Mouse (Mus musculus): Measurements from ENCODE around the gene Cyp26c1. TPM values are rescaled to one million over a fixed set of nuclear protein-coding genes. Genes with fewer than 3 reads are reported as not detected.

Gene Cyp26c1
- total RNA-seq, 2 experiments from 2014 or later = not detected

DNA sequence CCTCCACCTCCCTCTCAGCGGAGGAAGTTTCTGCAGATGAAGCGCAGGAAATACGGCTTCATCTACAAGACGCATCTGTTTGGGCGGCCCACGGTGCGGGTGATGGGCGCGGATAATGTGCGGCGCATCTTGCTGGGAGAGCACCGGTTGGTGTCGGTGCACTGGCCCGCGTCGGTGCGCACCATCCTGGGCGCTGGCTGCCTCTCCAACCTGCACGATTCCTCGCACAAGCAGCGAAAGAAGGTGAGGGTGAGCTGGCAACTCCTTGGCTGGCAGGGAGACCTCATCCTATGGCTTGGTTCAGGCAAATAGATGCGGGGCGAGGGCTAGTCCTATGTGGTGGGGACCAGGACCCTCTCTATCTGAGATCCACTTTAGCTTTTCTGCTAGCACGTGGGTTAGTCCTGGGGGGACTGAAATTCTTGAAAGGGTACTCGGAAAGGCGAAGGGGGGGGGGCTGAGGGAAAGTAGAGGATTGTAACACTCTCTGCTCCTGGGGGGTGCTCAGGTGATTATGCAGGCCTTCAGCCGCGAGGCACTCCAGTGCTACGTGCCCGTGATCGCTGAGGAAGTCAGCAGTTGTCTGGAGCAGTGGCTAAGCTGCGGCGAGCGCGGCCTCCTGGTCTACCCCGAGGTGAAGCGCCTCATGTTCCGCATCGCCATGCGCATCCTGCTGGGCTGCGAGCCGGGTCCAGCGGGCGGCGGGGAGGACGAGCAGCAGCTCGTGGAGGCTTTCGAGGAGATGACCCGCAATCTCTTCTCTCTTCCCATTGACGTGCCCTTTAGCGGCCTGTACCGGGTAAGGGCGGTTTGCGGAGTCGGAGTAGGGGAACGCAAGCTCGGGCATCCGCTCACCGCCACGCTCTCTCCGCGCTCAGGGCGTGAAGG is 13.1 kb downstream of the Cyp26c1 start:
- ATAC-seq (replicated peaks; ENCODE audit: poor library complexity, severe bottlenecking) = peak; percentile 24

GRCm38 (mm10) chr19:37699711-37700110 is 14.3 kb downstream of the Cyp26c1 start:
- no peak for ATAC-seq (replicated peaks; ENCODE audit: poor library complexity, severe bottlenecking)

DNA sequence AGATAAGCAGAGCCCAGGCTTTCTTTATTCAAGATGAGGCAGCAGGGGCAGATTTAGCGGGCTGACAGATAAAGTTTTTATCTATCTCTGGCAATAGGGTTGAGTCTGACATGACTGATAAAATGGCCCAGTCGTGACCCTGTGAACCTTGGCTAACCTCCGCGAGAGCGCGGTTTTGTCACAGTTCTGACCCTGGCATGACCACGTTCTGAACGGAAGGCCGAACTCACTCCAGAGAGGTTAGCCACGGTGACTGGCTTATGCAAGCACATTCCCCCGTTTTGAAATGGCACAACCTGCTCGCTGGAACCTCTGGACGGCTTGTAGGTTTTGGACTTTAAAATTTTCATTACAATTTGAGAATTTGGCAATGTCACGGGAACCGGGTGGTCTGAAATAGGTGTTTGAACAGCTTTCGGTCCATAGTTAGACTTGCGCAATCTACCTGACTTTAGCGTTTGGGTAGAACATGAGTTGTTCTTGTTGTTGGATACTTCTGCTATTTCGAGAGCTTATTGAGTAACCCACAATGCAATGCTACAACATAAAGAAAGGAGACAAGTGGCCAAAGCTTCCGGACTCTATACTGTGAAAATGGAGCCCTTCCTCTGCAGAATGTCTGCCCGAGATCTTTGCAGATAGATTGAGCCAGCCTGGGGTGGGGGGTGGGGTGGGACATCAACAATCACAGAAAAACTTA is 17.1 kb downstream of the Cyp26c1 start:
- ATAC-seq (replicated peaks; ENCODE audit: poor library complexity, severe bottlenecking) = peak; percentile 72

- peak; percentile 51 for ATAC-seq (replicated peaks; ENCODE audit: poor library complexity, severe bottlenecking)
These were observed 18.6 kb downstream of the Cyp26c1 start for GRCm38 (mm10) chr19:37703902-37704509.

DNA sequence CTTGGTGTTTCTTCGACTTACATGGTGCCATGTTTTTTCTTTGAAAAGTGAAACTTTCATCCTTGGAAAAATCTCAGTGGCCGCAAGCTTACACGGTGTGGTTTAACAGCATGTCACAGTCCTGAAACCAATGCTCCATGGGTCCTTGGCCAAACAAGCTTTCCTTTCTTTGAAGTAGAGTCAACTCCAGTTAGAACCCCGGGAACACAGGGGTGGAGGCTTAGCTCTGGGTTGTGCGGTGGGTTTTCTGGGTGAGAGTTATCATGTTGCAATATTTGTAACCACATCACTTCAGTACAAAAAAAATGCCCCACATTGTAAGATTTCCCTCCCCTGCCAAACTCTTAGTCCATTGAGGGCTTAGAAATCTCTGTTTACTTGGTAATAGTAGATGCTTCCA is 20.3 kb downstream of the Cyp26c1 start:
- ATAC-seq (replicated peaks; ENCODE audit: poor library complexity, severe bottlenecking) = no peak

- no peak for ATAC-seq (replicated peaks; ENCODE audit: poor library complexity, severe bottlenecking)
These were observed 29.3 kb downstream of the Cyp26c1 start for GRCm38 (mm10) chr19:37714681-37715080.

DNA sequence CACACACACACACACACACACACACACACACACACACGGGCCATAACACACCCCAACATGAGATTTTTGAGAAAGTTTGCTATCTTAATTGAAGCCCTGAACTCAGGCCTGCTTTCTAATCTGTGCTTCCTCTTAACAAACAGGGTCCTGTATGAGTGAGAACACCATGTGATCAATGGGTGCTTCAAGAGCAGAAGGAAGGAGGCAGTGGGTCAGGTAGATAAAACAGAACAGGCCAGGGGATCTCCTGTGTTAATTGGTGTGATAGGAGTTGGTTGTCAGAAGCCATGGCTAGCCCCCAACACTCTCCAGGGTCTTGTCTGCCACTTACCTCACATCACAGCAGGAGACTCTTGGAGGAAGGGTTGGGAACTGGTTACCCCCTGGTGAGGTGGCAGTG is 30.6 kb downstream of the Cyp26c1 start:
- ATAC-seq (replicated peaks; ENCODE audit: poor library complexity, severe bottlenecking) = no peak

GRCm38 (mm10) chr19:37716524-37717175 is 31.3 kb downstream of the Cyp26c1 start:
- ATAC-seq (replicated peaks; ENCODE audit: poor library complexity, severe bottlenecking) = no peak

DNA sequence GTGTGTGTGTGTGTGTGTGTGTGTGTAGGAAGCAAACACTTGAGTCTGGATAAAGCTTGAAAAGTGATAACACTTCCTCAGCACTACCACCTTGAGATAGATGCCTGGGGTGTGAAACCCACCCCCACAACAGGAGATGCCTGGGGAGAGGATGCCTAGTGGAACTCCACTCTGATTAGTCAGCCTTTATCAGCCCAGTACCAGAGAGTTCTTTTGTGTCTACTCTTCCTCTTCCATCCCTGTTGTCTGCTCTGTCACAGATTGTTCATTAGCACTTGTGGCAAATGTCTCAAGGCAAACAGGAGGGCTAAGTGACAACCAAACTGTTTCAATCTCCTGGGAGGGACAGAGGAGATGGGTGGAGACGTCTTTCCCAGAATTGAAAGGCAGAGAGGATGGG is 33.8 kb downstream of the Cyp26c1 start:
- no peak for ATAC-seq (replicated peaks; ENCODE audit: poor library complexity, severe bottlenecking)

GRCm38 (mm10) chr19:37724591-37724990 is 39.2 kb downstream of the Cyp26c1 start:
- no peak for ATAC-seq (replicated peaks; ENCODE audit: poor library complexity, severe bottlenecking)

- ATAC-seq (replicated peaks; ENCODE audit: poor library complexity, severe bottlenecking) = no peak
These were observed 41.2 kb downstream of the Cyp26c1 start for GRCm38 (mm10) chr19:37726585-37726984.

GRCm38 (mm10) chr19:37727366-37727765 is 42.0 kb downstream of the Cyp26c1 start:
- ATAC-seq (replicated peaks; ENCODE audit: poor library complexity, severe bottlenecking) = no peak

GRCm38 (mm10) chr19:37735426-37735825 is 50.0 kb downstream of the Cyp26c1 start:
- no peak for ATAC-seq (replicated peaks; ENCODE audit: poor library complexity, severe bottlenecking)

DNA sequence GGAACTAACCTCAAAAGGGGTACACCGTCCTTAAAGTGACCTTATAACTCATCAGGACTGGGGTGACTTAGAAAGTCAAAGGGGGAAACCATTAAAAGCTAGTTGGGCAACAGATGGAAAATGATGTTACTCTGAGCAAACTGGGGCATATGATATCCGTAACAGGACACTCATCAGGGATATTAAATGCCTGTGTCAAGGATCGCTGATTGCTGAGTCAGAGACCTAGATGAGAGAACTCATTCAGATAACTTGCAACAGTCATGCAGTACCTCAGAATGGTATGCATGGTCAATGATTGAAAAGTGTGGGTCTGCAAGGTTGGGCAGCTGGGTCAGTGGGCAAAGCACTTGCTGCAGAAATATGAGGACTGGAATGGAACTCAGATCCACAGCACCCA is 53.2 kb downstream of the Cyp26c1 start:
- no peak for ATAC-seq (replicated peaks; ENCODE audit: poor library complexity, severe bottlenecking)

GRCm38 (mm10) chr19:37740043-37740442 is 54.7 kb downstream of the Cyp26c1 start:
- no peak for ATAC-seq (replicated peaks; ENCODE audit: poor library complexity, severe bottlenecking)

Other genes with a start within 250 kb of the Cyp26c1 start
- 36.4 and 44.3 TPM in 2 replicates for gene Exoc6, start 135.2 kb upstream of the Cyp26c1 start, total RNA-seq (2014; fragmentation: Nextera tagmentation)
- gene Exoc6, start 135.2 kb upstream of the Cyp26c1 start, total RNA-seq (2017) = 73.0 and 73.8 TPM in 2 replicates
- not detected in 2 replicates for gene Cyp26a1, start 12.2 kb downstream of the Cyp26c1 start, total RNA-seq (2014; fragmentation: Nextera tagmentation)
- 0.13 TPM in 1 of 2 replicates, not detected in the other for gene Cyp26a1, start 12.2 kb downstream of the Cyp26c1 start, total RNA-seq (2017)